Mouse (Mus musculus): ENCODE results near the gene Hcn1.

- TF ChIP-seq CTCF (IDR thresholded peaks at IDR 0.05; ENCODE audit: low read depth) (no peak), EP300 (IDR thresholded peaks at IDR 0.05; ENCODE audit: low read depth) (no peak)
Observed at GRCm38 (mm10) chr13:117958496-117959421, 356.6 kb downstream of the Hcn1 start.
